Mouse (Mus musculus) C2C12 (cell line): Measurements from ENCODE around the gene Atg2a.

Experiments used
- MAX ChIP-seq: IDR thresholded peaks from one replicate; pipeline ENCODE4 v1.6.1; 2011; ENCODE audit warnings: mild to moderate bottlenecking, control low read depth
- USF1 ChIP-seq: IDR thresholded peaks from one replicate; pipeline ENCODE4 v1.6.1; 2011; ENCODE audit warnings: low read depth, mild to moderate bottlenecking, control low read depth, moderate library complexity

GRCm38 (mm10) chr19:6264945-6265344 is 23.5 kb downstream of the Atg2a start:
- no peak for TF ChIP-seq USF1
- TF ChIP-seq MAX = no peak
